Mouse (Mus musculus): ENCODE measurements around the gene Cemip. TPM values are rescaled to one million over a fixed set of nuclear protein-coding genes. Genes with fewer than 3 reads are reported as not detected.
"Not testable (repeated sequence)": the region's sequence is repeated elsewhere in the genome, so short reads cannot be mapped to it uniquely, and the experiment has no call there.

The Cemip gene
- polyA plus RNA-seq, 1 experiment from 2014 or later = 0.41 TPM

GRCm38 (mm10) chr7:83913405-83913932 is 172.8 kb downstream of the Cemip start:
- Histone ChIP-seq H3K9me3 (no peaks in the 10 kb centered on the region), H3K27me3 (ENCODE audit: insufficient read depth, poor library complexity, severe bottlenecking) (no peaks in the 10 kb centered on the region), H3K27ac (no peak overlapping the region), H3K4me3 (no peak overlapping the region), H3K36me3 (no peaks in the 10 kb centered on the region), H3K4me1 (no peaks in the 10 kb centered on the region)
- WGBS = 74% methylated on average over 6 of the region's 6 CpGs
- no peak for DNase-seq (ENCODE audit: low spot score)

DNA sequence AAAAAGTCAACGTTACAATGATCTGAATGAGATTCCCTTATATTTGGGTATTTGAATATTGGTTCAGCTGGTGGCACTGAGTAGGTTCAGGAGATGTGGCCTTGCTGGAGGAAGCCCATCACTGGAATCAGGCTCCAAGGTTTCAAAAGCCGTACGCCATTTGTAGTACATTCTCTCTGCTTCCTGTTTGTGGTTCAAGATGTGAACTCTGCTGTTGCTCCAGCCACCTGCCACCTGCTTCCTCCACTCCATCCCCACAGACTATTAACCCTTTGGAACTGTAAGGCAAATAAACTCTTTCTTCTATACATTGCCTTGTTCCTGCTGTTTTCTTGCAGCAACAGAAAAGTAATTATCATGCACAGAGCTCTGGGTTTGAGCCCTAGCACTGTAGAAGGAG is 174.4 kb downstream of the Cemip start:
- 68% methylated on average over 3 of the region's 3 CpGs for WGBS

DNA sequence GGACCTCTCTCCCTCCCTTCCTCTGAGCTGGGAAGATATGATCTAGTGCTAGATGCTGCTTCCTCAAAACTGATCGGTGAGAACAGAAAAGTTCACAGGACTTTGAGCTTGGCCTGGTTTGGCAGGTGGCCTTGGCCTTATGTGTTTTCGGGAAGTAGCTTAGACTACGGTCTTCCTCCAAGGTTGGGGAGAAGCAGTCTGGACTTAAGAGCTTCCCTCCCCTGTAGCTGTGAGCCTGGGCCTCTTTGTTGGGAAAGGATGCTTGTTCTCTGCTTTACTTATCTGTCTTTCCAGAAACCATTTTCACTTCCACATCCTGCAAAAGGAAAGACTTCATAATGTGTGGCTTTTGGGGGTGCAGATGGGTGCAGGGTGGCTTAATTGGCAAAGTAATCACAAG is 181.5 kb downstream of the Cemip start:
- no peak overlapping the region for H3K4me3 ChIP-seq
- WGBS = 78% methylated on average over 3 of the region's 3 CpGs

More for the DNA sequence above, 174.4 kb downstream of the Cemip start:
- Histone ChIP-seq H3K27ac (no peak overlapping the region), H3K9me3 (no peaks in the 10 kb centered on the region), H3K4me3 (no peak overlapping the region), H3K36me3 (no peaks in the 10 kb centered on the region), H3K27me3 (ENCODE audit: insufficient read depth, poor library complexity, severe bottlenecking) (no peaks in the 10 kb centered on the region), H3K4me1 (no peaks in the 10 kb centered on the region)
- DNase-seq (ENCODE audit: low spot score) = no peak

GRCm38 (mm10) chr7:83902296-83903145 is 183.8 kb downstream of the Cemip start:
- no peak for DNase-seq (ENCODE audit: low spot score)

More for the DNA sequence above, 181.5 kb downstream of the Cemip start:
- Histone ChIP-seq H3K36me3 (peaks cover 22% of the 10 kb centered on the region), H3K9me3 (0 out of 2 replicates have a peak, but pooled peaks cover 5% of the 10 kb centered on the region), H3K27me3 (ENCODE audit: insufficient read depth, poor library complexity, severe bottlenecking) (no peaks in the 10 kb centered on the region), H3K4me1 (peaks cover 17% of the 10 kb centered on the region), H3K27ac (no peak overlapping the region)
- no peak for DNase-seq (ENCODE audit: low spot score)

DNA sequence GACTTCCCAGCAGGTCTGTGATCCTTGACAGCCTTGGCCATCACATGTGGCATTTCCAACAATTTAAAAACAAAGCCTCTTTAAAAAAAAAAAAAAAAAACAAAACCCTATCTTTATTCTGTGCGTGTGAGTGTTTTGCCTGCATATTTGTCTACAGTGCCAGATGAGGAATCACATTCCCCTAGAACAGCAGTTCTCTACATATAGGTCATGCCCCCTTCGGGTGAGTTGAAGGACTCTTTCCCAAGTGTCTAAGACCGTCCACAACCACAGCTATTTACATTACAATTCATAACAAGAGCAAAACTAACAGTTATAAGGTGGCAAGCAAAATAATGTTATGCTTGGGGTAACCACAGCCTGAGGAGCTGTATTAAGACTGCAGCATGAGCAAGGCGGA is 184.9 kb downstream of the Cemip start:
- WGBS = 84% methylated on average over 4 of the region's 4 CpGs
- peaks cover 20% of the 10 kb centered on the region for H3K4me1 ChIP-seq
- no peak for DNase-seq (ENCODE audit: low spot score)
- H3K9me3 ChIP-seq = 0 out of 2 replicates have a peak, but pooled peaks cover 5% of the 10 kb centered on the region
- peaks cover 53% of the 10 kb centered on the region for H3K36me3 ChIP-seq
- H3K27ac ChIP-seq = no peak overlapping the region
- H3K27me3 ChIP-seq (ENCODE audit: insufficient read depth, poor library complexity, severe bottlenecking) = no peaks in the 10 kb centered on the region
- no peak overlapping the region for H3K4me3 ChIP-seq

More at GRCm38 (mm10) chr7:83902296-83903145, 183.8 kb downstream of the Cemip start:
- Histone ChIP-seq H3K9me3 (0 out of 2 replicates have a peak, but pooled peaks cover 5% of the 10 kb centered on the region), H3K27me3 (ENCODE audit: insufficient read depth, poor library complexity, severe bottlenecking) (no peaks in the 10 kb centered on the region), H3K27ac (peak overlapping the region; percentile 74), H3K4me1 (peaks cover 17% of the 10 kb centered on the region), H3K36me3 (peaks cover 45% of the 10 kb centered on the region), H3K4me3 (no peak overlapping the region)
- WGBS = 42% methylated on average over 5 of the region's 5 CpGs

GRCm38 (mm10) chr7:83900519-83900918 is 185.8 kb downstream of the Cemip start:
- Histone ChIP-seq H3K36me3 (peaks cover 55% of the 10 kb centered on the region), H3K27me3 (ENCODE audit: insufficient read depth, poor library complexity, severe bottlenecking) (no peaks in the 10 kb centered on the region), H3K27ac (no peak overlapping the region), H3K9me3 (no peaks in the 10 kb centered on the region), H3K4me3 (no peak overlapping the region), H3K4me1 (peaks cover 20% of the 10 kb centered on the region)
- DNase-seq (ENCODE audit: low spot score) = no peak
- 75% methylated on average over 3 of the region's 3 CpGs for WGBS

GRCm38 (mm10) chr7:83898267-83898666 is 188.0 kb downstream of the Cemip start:
- Histone ChIP-seq H3K9me3 (no peaks in the 10 kb centered on the region), H3K27me3 (ENCODE audit: insufficient read depth, poor library complexity, severe bottlenecking) (no peaks in the 10 kb centered on the region), H3K4me1 (peaks cover 29% of the 10 kb centered on the region), H3K36me3 (peaks cover 58% of the 10 kb centered on the region), H3K27ac (no peak overlapping the region), H3K4me3 (no peak overlapping the region)
- no peak for DNase-seq (ENCODE audit: low spot score)
- WGBS = 79% methylated on average over 11 of the region's 11 CpGs

GRCm38 (mm10) chr7:83896077-83896740 is 190.1 kb downstream of the Cemip start:
- Histone ChIP-seq H3K27me3 (ENCODE audit: insufficient read depth, poor library complexity, severe bottlenecking) (no peaks in the 10 kb centered on the region), H3K9me3 (no peaks in the 10 kb centered on the region), H3K4me3 (no peak overlapping the region), H3K36me3 (peaks cover 53% of the 10 kb centered on the region), H3K4me1 (peaks cover 21% of the 10 kb centered on the region), H3K27ac (no peak overlapping the region)
- no peak for DNase-seq (ENCODE audit: low spot score)
- 80% methylated on average over 5 of the region's 5 CpGs for WGBS

- Histone ChIP-seq H3K4me1 (peaks cover 21% of the 10 kb centered on the region), H3K27me3 (ENCODE audit: insufficient read depth, poor library complexity, severe bottlenecking) (no peaks in the 10 kb centered on the region), H3K4me3 (no peak overlapping the region), H3K9me3 (no peaks in the 10 kb centered on the region), H3K27ac (no peak overlapping the region), H3K36me3 (peaks cover 35% of the 10 kb centered on the region)
- DNase-seq (ENCODE audit: low spot score) = no peak
- 91% methylated on average over 1 of the region's 1 CpGs for WGBS
Measured at GRCm38 (mm10) chr7:83894348-83894747, 192.0 kb downstream of the Cemip start.

GRCm38 (mm10) chr7:83892333-83892669 is 194.0 kb downstream of the Cemip start:
- under 1% methylated on average over 21 of the region's 21 CpGs for WGBS
- H3K27ac ChIP-seq = peak overlapping the region; percentile 95

GRCm38 (mm10) chr7:83891433-83892332 is 194.6 kb downstream of the Cemip start:
- peaks cover 13% of the 10 kb centered on the region for H3K36me3 ChIP-seq
- peaks cover 21% of the 10 kb centered on the region for H3K4me1 ChIP-seq
- peak; percentile 100 for DNase-seq (ENCODE audit: low spot score)
- H3K27ac ChIP-seq = peak overlapping the region; percentile 95
- H3K9me3 ChIP-seq = no peaks in the 10 kb centered on the region
- 4% methylated on average over 44 of the region's 44 CpGs for WGBS
- no peaks in the 10 kb centered on the region for H3K27me3 ChIP-seq (ENCODE audit: insufficient read depth, poor library complexity, severe bottlenecking)
- peak overlapping the region; percentile 87 for H3K4me3 ChIP-seq

More at GRCm38 (mm10) chr7:83892333-83892669, 194.0 kb downstream of the Cemip start:
- Histone ChIP-seq H3K4me3 (peak overlapping the region; percentile 87), H3K27me3 (ENCODE audit: insufficient read depth, poor library complexity, severe bottlenecking) (no peaks in the 10 kb centered on the region), H3K4me1 (peaks cover 21% of the 10 kb centered on the region), H3K36me3 (peaks cover 15% of the 10 kb centered on the region), H3K9me3 (no peaks in the 10 kb centered on the region)
- DNase-seq (ENCODE audit: low spot score) = no peak

DNA sequence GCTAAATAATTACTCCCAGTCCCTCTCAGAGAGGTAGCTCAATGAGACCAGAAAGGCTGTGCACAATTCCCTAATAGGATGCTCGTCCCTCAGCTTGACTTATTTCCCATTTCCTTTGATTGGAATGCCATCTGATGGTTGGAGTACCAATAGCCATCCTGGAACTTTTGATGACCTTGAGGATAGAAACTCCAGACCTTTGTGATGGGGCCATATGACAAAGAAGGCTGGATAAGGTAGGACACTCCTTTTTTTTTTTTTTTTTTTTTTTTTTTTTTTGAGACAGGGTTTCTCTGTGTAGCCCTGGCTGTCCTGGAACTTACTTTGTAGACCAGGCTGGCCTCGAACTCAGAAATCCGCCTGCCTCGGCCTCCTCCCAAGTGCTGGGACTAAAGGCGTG is 196.4 kb downstream of the Cemip start:
- not testable (repeated sequence) for H3K27ac ChIP-seq; H3K4me3 ChIP-seq; H3K9me3 ChIP-seq; H3K27me3 ChIP-seq (ENCODE audit: insufficient read depth, poor library complexity, severe bottlenecking); H3K36me3 ChIP-seq; DNase-seq (ENCODE audit: low spot score)
- H3K4me1 ChIP-seq = peaks cover 23% of the 10 kb centered on the region
- 87% methylated on average over 5 of the region's 5 CpGs for WGBS
